Mouse (Mus musculus): ENCODE results near the gene Ggn. TPM values are rescaled to one million over a fixed set of nuclear protein-coding genes. Genes with fewer than 3 reads are reported as not detected.
"Not testable (repeated sequence)": the region's sequence is repeated elsewhere in the genome, so short reads cannot be mapped to it uniquely, and the experiment has no call there.

Ggn gene
- total RNA-seq, 4 experiments from 2014 or later = 0.21 to 0.25 (median 0.24) TPM; not detected in 1

DNA sequence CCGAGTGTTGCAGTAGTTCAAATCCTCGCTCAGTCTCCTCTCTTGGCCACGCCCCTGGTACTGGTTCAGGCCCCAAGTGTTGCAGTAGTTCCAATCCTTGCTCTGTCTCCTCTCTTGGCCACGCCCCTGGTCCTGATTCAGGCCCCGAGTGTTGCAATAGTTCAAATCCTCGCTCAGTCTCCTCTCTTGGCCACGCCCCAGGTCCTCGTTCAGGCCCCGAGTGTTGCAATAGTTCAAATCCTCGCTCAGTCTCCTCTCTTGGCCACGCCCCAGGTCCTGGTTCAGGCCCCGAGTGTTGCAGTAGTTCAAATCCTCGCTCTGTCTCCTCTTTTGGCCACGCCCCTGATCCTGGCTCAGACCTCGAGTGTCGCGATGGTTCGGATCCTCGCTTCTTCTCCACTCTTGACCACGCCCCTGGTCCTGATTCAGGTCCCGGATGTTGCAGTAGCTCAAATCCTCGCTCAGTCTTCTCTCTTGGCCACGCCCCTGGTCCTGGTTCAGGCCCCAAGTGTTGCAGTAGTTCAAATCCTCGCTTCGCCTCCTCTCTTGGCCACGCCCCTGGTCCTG is 42.3 kb downstream of the Ggn start:
- no peak for DNase-seq (ENCODE audit: low spot score in 2 of 2)

DNA sequence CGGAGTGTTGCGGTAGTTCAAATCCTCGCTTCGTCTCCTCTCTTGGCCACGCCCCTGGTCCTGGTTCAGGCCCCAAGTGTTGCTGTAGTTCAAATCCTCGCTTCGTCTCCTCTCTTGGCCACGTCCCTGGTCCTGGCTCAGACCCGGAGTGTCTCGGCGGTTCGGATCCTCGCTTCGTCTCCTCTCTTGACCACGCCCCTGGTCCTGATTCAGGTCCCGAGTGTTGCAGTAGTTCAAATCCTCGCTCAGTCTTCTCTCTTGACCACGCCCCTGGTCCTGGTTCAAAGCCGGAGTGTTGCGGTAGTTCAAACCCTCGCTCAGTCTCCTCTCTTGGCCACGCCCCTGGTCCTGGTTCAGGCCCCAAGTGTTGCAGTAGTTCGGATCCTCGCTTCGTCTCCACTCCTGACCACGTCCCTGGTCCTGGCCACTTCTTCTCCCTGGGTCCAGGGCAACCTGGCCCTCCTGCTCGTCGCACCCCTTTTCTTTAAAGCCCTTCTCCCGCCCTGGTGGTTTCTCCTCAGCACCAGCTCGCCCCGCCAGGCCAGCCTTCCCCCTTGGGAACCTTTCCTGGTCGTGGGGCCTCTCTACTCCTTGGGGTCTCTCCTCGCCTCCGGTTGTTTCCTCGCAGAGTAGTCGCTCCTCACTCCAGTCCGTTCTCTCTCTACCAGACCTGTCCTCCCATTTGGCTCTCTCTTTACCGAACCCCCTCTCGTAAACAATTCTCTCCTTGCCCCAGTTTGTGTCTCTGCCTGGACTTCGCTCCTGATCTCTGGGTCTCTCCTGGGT is 43.0 kb downstream of the Ggn start:
- not testable (repeated sequence) for DNase-seq (ENCODE audit: low spot score in 2 of 2)

DNA sequence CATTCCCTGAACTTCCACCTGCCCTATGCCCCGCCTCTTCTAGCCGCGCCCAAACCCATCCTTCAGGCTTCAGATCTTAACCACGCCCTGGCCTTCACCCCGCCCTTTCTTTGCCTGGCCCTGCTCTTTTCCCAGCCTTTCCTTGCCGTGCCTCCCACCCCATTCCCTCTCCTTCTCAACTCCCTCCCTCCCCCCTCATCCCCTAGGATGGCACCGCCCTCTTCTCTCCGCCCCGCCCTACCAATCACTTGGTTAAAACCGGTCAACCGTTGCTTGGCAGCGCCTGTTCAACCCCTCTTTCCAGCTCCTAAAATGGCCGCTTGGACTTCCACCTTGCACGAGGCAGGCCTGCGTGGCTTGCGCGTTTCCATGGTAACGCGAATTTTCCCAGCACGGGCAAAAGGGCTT is 43.7 kb downstream of the Ggn start, which contains the start of gene Catsperg1:
Catsperg1 (minus strand) TSS at position 361 of the 408 bp plus-strand sequence.
- DNase-seq (ENCODE audit: low spot score in 2 of 2) = no peak

DNA sequence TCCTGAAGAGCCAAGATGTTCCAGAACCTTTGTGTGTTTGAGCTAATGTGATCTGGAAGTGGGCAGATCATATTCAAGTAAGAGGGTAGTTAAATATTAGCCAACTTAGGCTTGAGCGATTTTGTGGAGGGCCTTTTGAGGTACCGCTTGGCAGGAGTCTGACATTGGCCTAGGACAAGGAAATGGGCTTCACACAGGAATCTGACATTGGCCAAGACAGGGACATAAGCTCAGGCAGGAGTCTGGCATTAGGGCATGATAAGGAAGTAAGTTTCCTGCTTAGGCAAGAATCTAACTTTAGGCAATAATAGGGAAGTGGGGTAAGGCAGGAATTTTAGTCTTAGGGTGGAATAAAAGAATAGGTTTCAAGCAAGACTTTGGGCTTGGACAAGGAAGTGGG is 44.2 kb downstream of the Ggn start:
- DNase-seq (ENCODE audit: low spot score in 2 of 2) = no peak

DNA sequence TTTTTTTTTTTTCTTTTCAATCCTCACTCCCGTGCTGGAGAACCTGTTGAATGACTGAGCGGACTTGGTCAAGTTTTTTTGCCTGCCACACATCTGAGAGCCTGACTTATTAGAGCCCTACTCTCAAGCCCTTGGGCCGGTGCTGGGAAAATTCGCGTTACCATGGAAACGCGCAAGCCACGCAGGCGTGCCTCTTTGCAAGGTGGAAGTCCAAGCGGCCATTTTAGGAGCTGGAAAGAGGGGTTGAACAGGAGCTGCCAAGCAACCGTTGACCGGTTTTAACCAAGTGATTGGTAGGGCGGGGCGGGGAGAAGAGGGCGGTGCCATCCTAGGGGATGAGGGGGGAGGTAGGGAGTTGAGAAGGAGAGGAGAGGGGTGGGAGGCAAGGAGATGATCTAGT is 44.8 kb downstream of the Ggn start:
- no peak for DNase-seq (ENCODE audit: low spot score in 2 of 2)

Other genes starting within 250 kb of the Ggn start
- 10 to 100 TPM; 21.3 to 36.9 (median 28.2) TPM for gene Actn4, start 207.9 kb upstream of the Ggn start, total RNA-seq (2022)
- gene Eif3k, start 188.3 kb upstream of the Ggn start, total RNA-seq (2022) = 100 to 1,000 TPM; 130 to 143 (median 134) TPM
- gene Map4k1, start 188.2 kb upstream of the Ggn start, total RNA-seq (2022) = under 1 TPM; 0.22 to 0.82 (median 0.41) TPM
- 1,000 to 10,000 TPM; 1,847 to 2,398 (median 2,093) TPM for gene Ryr1, start 45.0 kb upstream of the Ggn start, total RNA-seq (2022)
- gene Rasgrp4, start 35.4 kb upstream of the Ggn start, total RNA-seq (2022) = under 1 TPM; 0.24 to 0.67 (median 0.37) TPM
- gene Fam98c, start 14.0 kb upstream of the Ggn start, total RNA-seq (2022) = 10 to 100 TPM in 3 of 4 experiments, 1 to 10 TPM in 1; 9.9 to 11.0 (median 10.5) TPM
- gene Spred3, start 201 bp downstream of the Ggn start, total RNA-seq (2022) = 1 to 10 TPM; 1.6 to 3.6 (median 2.6) TPM
- 100 to 1,000 TPM; 168 to 274 (median 229) TPM for gene Psmd8, start 10.5 kb downstream of the Ggn start, total RNA-seq (2022)
- gene Catsperg1, start 43.8 kb downstream of the Ggn start, total RNA-seq (2022) = under 1 TPM in 2 of 4 experiments, not detected in 2; 0.13 to 0.68 TPM
- gene Kcnk6, start 62.3 kb downstream of the Ggn start, total RNA-seq (2022) = under 1 TPM; 0.39 to 0.63 (median 0.49) TPM
- 10 to 100 TPM; 36.9 to 39.3 (median 38.4) TPM for gene Yif1b, start 68.1 kb downstream of the Ggn start, total RNA-seq (2022)
- gene 2200002D01Rik, start 78.3 kb downstream of the Ggn start, total RNA-seq (2022) = under 1 TPM in 3 of 4 experiments, not detected in 1; 0.44 to 0.85 (median 0.79) TPM
- gene Spint2, start 111.7 kb downstream of the Ggn start, total RNA-seq (2022) = 10 to 100 TPM; 11.2 to 15.9 (median 12.5) TPM
- gene Ppp1r14a, start 119.1 kb downstream of the Ggn start, total RNA-seq (2022) = 1 to 10 TPM; 2.7 to 3.4 (median 3.0) TPM
- gene Dpf1, start 133.7 kb downstream of the Ggn start, total RNA-seq (2022) = 1 to 10 TPM in 3 of 4 experiments, under 1 TPM in 1; 0.92 to 4.5 (median 2.0) TPM

Data from gastrocnemius, adult 8-10 months (tissue).